20 mouse cellular contexts compared by ENCODE assay signal in the genomic region with DNA sequence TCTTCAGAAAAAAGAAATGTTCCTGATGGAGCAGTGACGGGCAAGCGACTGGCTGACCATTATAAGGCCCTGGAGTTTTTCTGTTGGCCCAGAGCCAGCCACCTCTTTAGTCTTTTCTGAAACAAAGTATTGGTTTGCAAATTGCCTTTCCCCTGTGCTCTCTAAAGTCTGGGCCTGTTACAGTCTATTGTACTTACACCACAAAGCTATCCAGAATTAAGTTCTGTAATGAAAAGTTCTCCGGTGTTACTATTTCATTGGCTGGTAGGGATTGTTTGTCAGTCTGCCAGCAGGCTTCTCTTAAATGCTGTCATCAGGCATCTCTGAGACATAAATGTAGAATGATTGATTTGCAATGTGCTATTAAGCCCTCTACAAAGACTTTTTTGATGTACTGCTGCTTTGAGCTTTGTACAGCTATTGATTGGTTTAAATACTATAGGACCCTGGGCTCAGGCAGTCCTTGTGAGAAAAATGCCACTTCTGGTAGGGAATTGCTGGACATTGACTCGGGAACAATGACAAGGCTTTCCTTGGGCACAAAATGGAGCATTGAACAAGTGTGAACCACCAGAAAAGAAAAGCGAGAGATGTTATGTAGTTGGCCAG.
DNase-seq lines count a peak whose midpoint lies in the region; ATAC-seq lines count a peak whose summit lies in the region.
"Had no signal": no experiment of that assay in that cellular context is flagged by ENCODE, and none has a peak within 500 bp of the region (broad histone marks: within the 10 kb centered on the region; RNA-seq: fewer than 3 reads in every experiment).

No protein-coding gene starts in this region.

- H3K9ac ChIP-seq in limb, embryonic 13.5 days = no peak overlapping the region
- H3K9ac ChIP-seq in embryonic facial prominence, embryonic 11.5 days (replicated peaks; ENCODE audit: low read length) = no peak overlapping the region
- H3K9ac ChIP-seq in forebrain, embryonic 15.5 days (replicated peaks) = no peak overlapping the region
- H3K9ac ChIP-seq: heart, embryonic 13.5 days; hindbrain, embryonic 15.5 days; limb, embryonic 15.5 days; liver, embryonic 15.5 days had no signal

- no peak overlapping the region for H3K4me2 ChIP-seq in limb, embryonic 13.5 days (replicated peaks)
- no peak overlapping the region for H3K4me2 ChIP-seq in embryonic facial prominence, embryonic 11.5 days (ENCODE audit: low read depth, low read length)
- H3K4me2 ChIP-seq in forebrain, embryonic 15.5 days (replicated peaks) = no peak overlapping the region
- H3K4me2 ChIP-seq: heart, embryonic 13.5 days; hindbrain, embryonic 15.5 days; limb, embryonic 15.5 days; liver, embryonic 15.5 days; midbrain, embryonic 11.5 days had no signal

- H3K9me3 ChIP-seq in limb, embryonic 13.5 days = no peaks in the 10 kb centered on the region
- no peaks in the 10 kb centered on the region for H3K9me3 ChIP-seq in limb, embryonic 10.5 days (replicated peaks)
- H3K9me3 ChIP-seq in embryonic facial prominence, embryonic 11.5 days (replicated peaks; ENCODE audit: control insufficient read depth, low read length) = no peaks in the 10 kb centered on the region
- no peaks in the 10 kb centered on the region for H3K9me3 ChIP-seq in forebrain, embryonic 15.5 days
- H3K9me3 ChIP-seq: G1E; heart, embryonic 13.5 days; hindbrain, embryonic 15.5 days; limb, embryonic 15.5 days; liver, embryonic 15.5 days had no signal

- H3K4me1 ChIP-seq in limb, embryonic 13.5 days = peaks cover 8% of the 10 kb centered on the region
- no peaks in the 10 kb centered on the region for H3K4me1 ChIP-seq in limb, embryonic 10.5 days
- H3K4me1 ChIP-seq in embryonic facial prominence, embryonic 11.5 days (ENCODE audit: control insufficient read depth, insufficient read depth, low read length) = no peaks in the 10 kb centered on the region
- H3K4me1 ChIP-seq in forebrain, embryonic 15.5 days = peaks cover 28% of the 10 kb centered on the region
- H3K4me1 ChIP-seq: heart, embryonic 13.5 days; liver, embryonic 15.5 days had no signal

- ATAC-seq in limb, embryonic 13.5 days (ENCODE audit: low FRiP score, low read depth) = peak; percentile 57; the same call in 1 of the 2 replicates
- no peak for ATAC-seq in embryonic facial prominence, embryonic 11.5 days (replicated peaks; ENCODE audit: insufficient number of reproducible peaks, low FRiP score, low TSS enrichment, low read depth)
- ATAC-seq in forebrain, embryonic 15.5 days (replicated peaks) = peak; percentile 69
- ATAC-seq in megakaryocyte-erythroid progenitor cell, adult 5-6 weeks (replicated peaks; ENCODE audit: low FRiP score, low TSS enrichment, poor library complexity, severe bottlenecking) = no peak
- ATAC-seq: intestine, embryonic 16.5 days had no signal

- DNase-seq in limb, embryonic 10.5 days (ENCODE audit: low spot score) = no peak
- peak; percentile 28 for DNase-seq in 3T3-L1 (ENCODE audit: low read depth, low spot score)
- DNase-seq in embryonic facial prominence, embryonic 11.5 days (ENCODE audit: low spot score) = peak; percentile 3
- DNase-seq in layer of hippocampus, adult 8-10 months (ENCODE audit: low spot score in 2 of 2) = no peak
- DNase-seq in spleen, postnatal 4 days (ENCODE audit: low spot score in 2 of 2) = no peak
- DNase-seq: gastrocnemius, adult 2 months; heart, adult 11 months; right cerebral cortex, postnatal 14 days; thymus, adult 2 months had no signal

- WGBS in limb, embryonic 13.5 days = 48% methylated on average over 5 of the region's 5 CpGs
- WGBS in limb, embryonic 10.5 days = 83% methylated on average over 5 of the region's 5 CpGs
- WGBS in embryonic facial prominence, embryonic 11.5 days = 68% methylated on average over 5 of the region's 5 CpGs
- 15% methylated on average over 5 of the region's 5 CpGs for WGBS in forebrain, embryonic 15.5 days

- no peak overlapping the region for H3K4me3 ChIP-seq in limb, embryonic 13.5 days
- no peak overlapping the region for H3K4me3 ChIP-seq in limb, embryonic 10.5 days
- no peak overlapping the region for H3K4me3 ChIP-seq in embryonic facial prominence, embryonic 11.5 days (ENCODE audit: low read depth, low read length)
- no peak overlapping the region for H3K4me3 ChIP-seq in forebrain, embryonic 15.5 days
- H3K4me3 ChIP-seq: gastrocnemius, adult 2 months; heart, embryonic 13.5 days; hindbrain, embryonic 15.5 days; limb, embryonic 15.5 days; liver, embryonic 15.5 days; myocyte had no signal

- H3K36me3 ChIP-seq in limb, embryonic 13.5 days = no peaks in the 10 kb centered on the region
- no peaks in the 10 kb centered on the region for H3K36me3 ChIP-seq in limb, embryonic 10.5 days
- H3K36me3 ChIP-seq in embryonic facial prominence, embryonic 11.5 days (replicated peaks; ENCODE audit: control insufficient read depth, insufficient read depth, low read depth, low read length) = no peaks in the 10 kb centered on the region
- no peaks in the 10 kb centered on the region for H3K36me3 ChIP-seq in forebrain, embryonic 15.5 days
- H3K36me3 ChIP-seq: G1E; heart, embryonic 13.5 days; hindbrain, embryonic 15.5 days; limb, embryonic 15.5 days; liver, embryonic 15.5 days had no signal

- H3K27me3 ChIP-seq in limb, embryonic 13.5 days = no peaks in the 10 kb centered on the region
- no peaks in the 10 kb centered on the region for H3K27me3 ChIP-seq in limb, embryonic 10.5 days (ENCODE audit: low read depth, poor library complexity, severe bottlenecking)
- no peaks in the 10 kb centered on the region for H3K27me3 ChIP-seq in embryonic facial prominence, embryonic 11.5 days (ENCODE audit: control insufficient read depth, insufficient read depth, low read length)
- H3K27me3 ChIP-seq in forebrain, embryonic 15.5 days = no peaks in the 10 kb centered on the region
- H3K27me3 ChIP-seq: hindbrain, embryonic 15.5 days; limb, embryonic 15.5 days; liver, embryonic 15.5 days had no signal

- H3K27ac ChIP-seq in limb, embryonic 13.5 days = no peak overlapping the region
- H3K27ac ChIP-seq in limb, embryonic 10.5 days = no peak overlapping the region
- no peak overlapping the region for H3K27ac ChIP-seq in embryonic facial prominence, embryonic 11.5 days (replicated peaks; ENCODE audit: low read depth, low read length)
- peak overlapping the region; percentile 44 for H3K27ac ChIP-seq in forebrain, embryonic 15.5 days (replicated peaks)
- H3K27ac ChIP-seq: gastrocnemius, adult 2 months; heart, embryonic 13.5 days; hindbrain, embryonic 15.5 days; limb, embryonic 15.5 days; liver, embryonic 15.5 days had no signal

Comparison
In these comparisons a context has a peak if more than half of its experiments do, and no peak if none do; other contexts are left out.
1. ATAC-seq: peak in limb, embryonic 13.5 days (single experiment) and forebrain, embryonic 15.5 days (single experiment); none in embryonic facial prominence, embryonic 11.5 days (single experiment) and megakaryocyte-erythroid progenitor cell, adult 5-6 weeks (single experiment).
2. DNase-seq: peak in 3T3-L1 (single experiment) and embryonic facial prominence, embryonic 11.5 days (single experiment); none in limb, embryonic 10.5 days (single experiment), layer of hippocampus, adult 8-10 months (0 of 2) and spleen, postnatal 4 days (0 of 2).